Mouse (Mus musculus): Measurements from ENCODE around the gene Peli2. TPM values are rescaled to one million over a fixed set of nuclear protein-coding genes. Genes with fewer than 3 reads are reported as not detected.

Peli2 gene
- polyA plus RNA-seq, 1 experiment from 2014 or later = 6.8 TPM

DNA sequence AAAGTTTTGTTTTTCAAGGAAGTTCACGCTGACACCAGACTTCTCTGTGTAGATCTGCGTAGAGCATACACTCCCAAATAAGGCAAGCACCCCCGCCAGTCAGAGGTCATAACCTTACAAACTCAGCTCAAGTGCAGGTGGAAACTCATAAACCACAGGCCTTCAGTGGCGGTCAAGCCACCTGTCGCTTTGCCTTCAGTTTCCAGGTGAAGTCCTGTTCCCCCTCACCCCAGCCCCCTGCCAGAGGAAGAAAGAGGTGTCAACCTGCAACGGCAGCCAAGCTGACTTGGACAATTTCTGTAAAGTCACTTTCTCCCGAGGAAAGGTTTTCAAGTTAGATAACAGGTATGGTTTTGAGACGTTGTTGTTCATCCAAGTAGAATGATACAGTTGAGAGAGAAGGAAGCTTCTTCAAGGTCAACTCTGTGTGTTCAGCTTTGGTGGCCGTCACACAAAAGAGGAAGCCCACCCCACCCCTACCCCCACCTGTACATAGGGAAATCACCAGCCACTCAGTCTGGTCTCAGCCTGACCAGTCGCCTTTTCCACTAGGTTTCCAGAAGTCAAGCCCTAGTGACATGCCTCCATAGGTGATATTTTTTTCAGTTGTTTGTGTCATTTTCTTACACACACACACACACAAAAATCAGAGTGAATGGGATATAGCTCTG is 138.2 kb downstream of the Peli2 start:
- Histone ChIP-seq H3K36me3 (no peaks in the 10 kb centered on the region), H3K9me3 (replicated peaks) (no peaks in the 10 kb centered on the region), H3K9ac (replicated peaks) (no peak overlapping the region), H3K4me3 (replicated peaks) (no peak overlapping the region), H3K4me1 (0 out of 2 replicates have a peak, but pooled peaks cover 5% of the 10 kb centered on the region), H3K27ac (replicated peaks) (no peak overlapping the region), H3K27me3 (replicated peaks) (no peaks in the 10 kb centered on the region), H3K4me2 (no peak overlapping the region)
- no peak for ATAC-seq (ENCODE audit: low FRiP score)
- WGBS = 92% methylated on average over 10 of the region's 10 CpGs

- Histone ChIP-seq H3K36me3 (no peaks in the 10 kb centered on the region), H3K27me3 (replicated peaks) (no peaks in the 10 kb centered on the region), H3K4me3 (replicated peaks) (no peak overlapping the region), H3K4me2 (no peak overlapping the region), H3K27ac (replicated peaks) (no peak overlapping the region), H3K4me1 (no peaks in the 10 kb centered on the region), H3K9me3 (replicated peaks) (no peaks in the 10 kb centered on the region), H3K9ac (replicated peaks) (no peak overlapping the region)
- ATAC-seq (ENCODE audit: low FRiP score) = no peak
- 88% methylated on average over 4 of the region's 4 CpGs for WGBS
Measured at GRCm38 (mm10) chr14:48263146-48263545, 142.5 kb downstream of the Peli2 start.

DNA sequence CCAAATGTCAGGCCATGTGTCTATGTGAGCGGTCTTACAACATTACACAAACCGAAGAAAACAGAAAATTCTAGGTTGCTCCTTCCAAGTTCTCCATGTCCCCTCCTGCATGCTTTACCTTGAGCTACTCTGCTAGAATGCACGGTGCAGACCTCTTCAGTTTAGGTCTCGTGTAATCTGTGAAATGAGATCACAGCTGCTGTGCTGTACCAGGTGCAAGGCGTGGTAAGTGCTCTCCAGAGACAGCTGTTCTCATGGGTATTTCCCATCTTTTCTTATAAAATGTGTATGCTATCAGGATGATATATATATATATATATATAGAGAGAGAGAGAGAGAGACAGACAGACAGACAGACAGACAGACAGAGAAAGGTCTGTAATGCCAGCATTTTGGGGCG is 146.1 kb downstream of the Peli2 start:
- Histone ChIP-seq H3K4me1 (peaks cover 5% of the 10 kb centered on the region; the same call in 1 of the 2 replicates), H3K4me2 (no peak overlapping the region), H3K9ac (replicated peaks) (no peak overlapping the region), H3K27ac (replicated peaks) (no peak overlapping the region), H3K27me3 (replicated peaks) (no peaks in the 10 kb centered on the region), H3K36me3 (no peaks in the 10 kb centered on the region), H3K4me3 (replicated peaks) (no peak overlapping the region), H3K9me3 (replicated peaks) (no peaks in the 10 kb centered on the region)
- no peak for ATAC-seq (ENCODE audit: low FRiP score)
- 83% methylated on average over 6 of the region's 6 CpGs for WGBS

- Histone ChIP-seq H3K4me2 (no peak overlapping the region), H3K36me3 (no peaks in the 10 kb centered on the region), H3K9me3 (replicated peaks) (no peaks in the 10 kb centered on the region), H3K4me3 (replicated peaks) (no peak overlapping the region), H3K4me1 (no peaks in the 10 kb centered on the region), H3K27me3 (replicated peaks) (no peaks in the 10 kb centered on the region), H3K9ac (replicated peaks) (no peak overlapping the region), H3K27ac (replicated peaks) (no peak overlapping the region)
- WGBS = 67% methylated on average over 1 of the region's 1 CpGs
- no peak for ATAC-seq (ENCODE audit: low FRiP score)
Measured at GRCm38 (mm10) chr14:48278291-48278690, 157.7 kb downstream of the Peli2 start.

DNA sequence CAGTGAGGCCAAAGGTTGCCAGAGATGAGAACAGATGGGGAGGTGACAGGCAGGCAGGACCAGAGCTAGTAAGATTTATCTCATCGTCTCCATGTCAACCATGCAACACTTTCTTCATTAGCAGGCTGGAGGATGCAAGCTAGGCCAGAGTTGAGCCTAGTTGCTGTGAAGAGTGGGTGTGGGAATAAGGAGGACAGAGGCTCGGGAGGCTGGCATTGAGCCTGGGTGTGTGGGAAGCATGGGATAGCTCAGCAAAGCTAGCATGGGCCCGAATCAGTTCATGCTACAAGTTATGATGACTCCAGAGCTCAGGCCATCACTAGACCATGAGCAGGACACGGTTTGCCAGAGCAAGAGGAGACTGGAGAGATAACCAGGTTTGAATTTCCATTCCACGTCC is 166.3 kb downstream of the Peli2 start:
- Histone ChIP-seq H3K9ac (replicated peaks) (no peak overlapping the region), H3K4me1 (no peaks in the 10 kb centered on the region), H3K9me3 (replicated peaks) (no peaks in the 10 kb centered on the region), H3K4me3 (replicated peaks) (no peak overlapping the region), H3K4me2 (no peak overlapping the region), H3K27ac (replicated peaks) (no peak overlapping the region), H3K27me3 (replicated peaks) (no peaks in the 10 kb centered on the region), H3K36me3 (no peaks in the 10 kb centered on the region)
- WGBS = 84% methylated on average over 5 of the region's 5 CpGs
- ATAC-seq (ENCODE audit: low FRiP score) = no peak

DNA sequence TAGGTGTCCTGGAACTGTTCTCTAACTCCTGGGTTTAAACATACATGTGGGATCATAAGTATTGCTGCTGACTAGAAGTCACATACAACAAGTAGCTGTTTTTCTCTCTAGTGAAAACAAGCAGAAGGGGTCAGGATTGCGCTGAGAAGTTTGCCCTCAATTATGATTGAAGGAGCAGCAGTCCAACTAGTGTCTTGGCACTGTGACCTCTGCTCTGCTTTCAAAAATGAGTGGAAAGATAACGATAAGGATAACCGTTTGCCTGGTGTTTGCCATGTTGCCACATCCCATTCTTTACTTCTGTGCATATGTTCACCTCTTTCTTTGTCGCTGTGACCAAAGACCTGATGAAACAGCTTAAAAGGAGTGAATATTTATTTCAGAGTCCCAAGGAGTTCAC is 167.0 kb downstream of the Peli2 start:
- H3K9ac ChIP-seq (replicated peaks) = no peak overlapping the region
- H3K36me3 ChIP-seq = no peaks in the 10 kb centered on the region
- H3K4me3 ChIP-seq (replicated peaks) = no peak overlapping the region
- no peaks in the 10 kb centered on the region for H3K27me3 ChIP-seq (replicated peaks)
- 91% methylated on average over 4 of the region's 4 CpGs for WGBS
- H3K4me1 ChIP-seq = no peaks in the 10 kb centered on the region
- no peak overlapping the region for H3K4me2 ChIP-seq
- H3K27ac ChIP-seq (replicated peaks) = no peak overlapping the region
- H3K9me3 ChIP-seq (replicated peaks) = no peaks in the 10 kb centered on the region
- ATAC-seq (ENCODE audit: low FRiP score) = no peak

- H3K9ac ChIP-seq (replicated peaks) = no peak overlapping the region
- H3K4me2 ChIP-seq = no peak overlapping the region
- no peaks in the 10 kb centered on the region for H3K27me3 ChIP-seq (replicated peaks)
- no peaks in the 10 kb centered on the region for H3K36me3 ChIP-seq
- 62% methylated on average over 2 of the region's 2 CpGs for WGBS
- no peak for ATAC-seq (ENCODE audit: low FRiP score)
- H3K4me1 ChIP-seq = no peaks in the 10 kb centered on the region
- H3K27ac ChIP-seq (replicated peaks) = no peak overlapping the region
- no peaks in the 10 kb centered on the region for H3K9me3 ChIP-seq (replicated peaks)
- no peak overlapping the region for H3K4me3 ChIP-seq (replicated peaks)
Measured at GRCm38 (mm10) chr14:48288600-48288999, 168.0 kb downstream of the Peli2 start.

GRCm38 (mm10) chr14:48289602-48290599 is 169.3 kb downstream of the Peli2 start:
- Histone ChIP-seq H3K4me1 (no peaks in the 10 kb centered on the region; the same call in 1 of the 2 replicates), H3K27me3 (replicated peaks) (no peaks in the 10 kb centered on the region), H3K4me3 (replicated peaks) (no peak overlapping the region), H3K4me2 (no peak overlapping the region), H3K36me3 (no peaks in the 10 kb centered on the region), H3K9me3 (replicated peaks) (no peaks in the 10 kb centered on the region), H3K9ac (replicated peaks) (no peak overlapping the region), H3K27ac (replicated peaks) (no peak overlapping the region)
- WGBS = 79% methylated on average over 10 of the region's 10 CpGs
- ATAC-seq (ENCODE audit: low FRiP score) = no peak

DNA sequence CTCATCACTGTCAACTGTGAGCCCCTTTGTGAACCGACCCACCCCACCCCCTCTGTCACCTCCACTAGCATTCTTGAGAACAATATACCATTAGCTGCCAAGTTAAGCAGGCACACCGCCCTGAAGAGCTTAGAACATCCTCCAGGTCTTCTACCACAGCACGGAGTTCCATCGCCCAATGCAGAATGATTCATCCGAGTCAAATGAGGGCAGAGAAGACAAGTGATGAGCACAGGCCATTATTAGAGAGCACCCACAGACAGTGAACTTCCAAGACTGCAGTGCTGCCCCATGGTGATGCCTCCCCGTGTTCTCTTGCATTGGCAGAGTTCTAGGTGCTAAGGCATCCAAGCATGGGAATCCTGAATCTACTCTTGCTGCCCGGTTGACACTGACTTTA is 172.9 kb downstream of the Peli2 start:
- Histone ChIP-seq H3K27me3 (replicated peaks) (no peaks in the 10 kb centered on the region), H3K4me3 (replicated peaks) (no peak overlapping the region), H3K9ac (replicated peaks) (no peak overlapping the region), H3K4me1 (peaks cover 8% of the 10 kb centered on the region; the same call in 1 of the 2 replicates), H3K27ac (replicated peaks) (no peak overlapping the region), H3K36me3 (no peaks in the 10 kb centered on the region), H3K9me3 (replicated peaks) (no peaks in the 10 kb centered on the region), H3K4me2 (no peak overlapping the region)
- no peak for ATAC-seq (ENCODE audit: low FRiP score)
- WGBS = 88% methylated on average over 7 of the region's 7 CpGs

DNA sequence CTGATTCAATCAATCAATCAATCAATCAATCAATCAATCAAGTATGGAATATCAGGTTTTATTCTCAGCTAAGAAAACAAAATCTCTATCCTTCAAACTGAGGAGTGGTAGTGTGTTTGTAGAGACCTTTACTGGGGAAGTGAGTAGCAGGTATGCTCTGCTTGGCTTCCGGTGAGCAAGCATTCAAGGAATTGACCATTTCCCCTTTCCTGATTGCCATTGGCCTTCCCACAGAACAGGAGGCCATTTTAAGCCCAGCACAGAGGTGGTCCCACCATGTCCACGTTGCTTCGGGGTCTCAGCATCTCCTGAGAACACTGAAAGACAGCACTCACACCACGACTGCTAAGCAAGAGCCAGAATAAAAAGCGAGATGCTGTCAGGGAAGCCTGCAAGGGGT is 174.8 kb downstream of the Peli2 start:
- Histone ChIP-seq H3K4me1 (peaks cover 8% of the 10 kb centered on the region; the same call in 1 of the 2 replicates), H3K4me3 (replicated peaks) (no peak overlapping the region), H3K36me3 (no peaks in the 10 kb centered on the region), H3K27me3 (replicated peaks) (no peaks in the 10 kb centered on the region), H3K9ac (replicated peaks) (no peak overlapping the region), H3K4me2 (peak overlapping the region; percentile 17; the same call in 1 of the 2 replicates), H3K9me3 (replicated peaks) (no peaks in the 10 kb centered on the region), H3K27ac (replicated peaks) (no peak overlapping the region)
- 61% methylated on average over 5 of the region's 5 CpGs for WGBS
- no peak for ATAC-seq (ENCODE audit: low FRiP score)

- Histone ChIP-seq H3K9me3 (replicated peaks) (no peaks in the 10 kb centered on the region), H3K36me3 (no peaks in the 10 kb centered on the region), H3K4me3 (replicated peaks) (no peak overlapping the region), H3K4me1 (peaks cover 8% of the 10 kb centered on the region; the same call in 1 of the 2 replicates), H3K9ac (replicated peaks) (no peak overlapping the region), H3K27me3 (replicated peaks) (no peaks in the 10 kb centered on the region), H3K4me2 (peak overlapping the region; percentile 17; the same call in 1 of the 2 replicates), H3K27ac (replicated peaks) (no peak overlapping the region)
- no peak for ATAC-seq (ENCODE audit: low FRiP score)
- WGBS = 38% methylated on average over 7 of the region's 7 CpGs
Measured at GRCm38 (mm10) chr14:48295815-48296271, 175.2 kb downstream of the Peli2 start.
